Mouse (Mus musculus) MEL (cell line): ENCODE data around the gene Dpp4.

Source experiments
- CHD1 ChIP-seq: IDR thresholded peaks from 2 replicates; pipeline ENCODE4 v1.6.1; 2012; ENCODE audit warnings: low read depth, mild to moderate bottlenecking, inconsistent platforms, low read length, improper control_type of control experiment
- ELF1 ChIP-seq: IDR thresholded peaks from 2 replicates; pipeline ENCODE4 v1.6.1; 2014; ENCODE audit warnings: low read depth, mild to moderate bottlenecking, inconsistent platforms, low read length, improper control_type of control experiment, moderate library complexity
- TAL1 ChIP-seq: IDR thresholded peaks from 2 replicates; pipeline ENCODE4 v1.6.1; 2012; ENCODE audit warnings: mild to moderate bottlenecking, inconsistent platforms, low read length, moderate library complexity, mixed read lengths

DNA sequence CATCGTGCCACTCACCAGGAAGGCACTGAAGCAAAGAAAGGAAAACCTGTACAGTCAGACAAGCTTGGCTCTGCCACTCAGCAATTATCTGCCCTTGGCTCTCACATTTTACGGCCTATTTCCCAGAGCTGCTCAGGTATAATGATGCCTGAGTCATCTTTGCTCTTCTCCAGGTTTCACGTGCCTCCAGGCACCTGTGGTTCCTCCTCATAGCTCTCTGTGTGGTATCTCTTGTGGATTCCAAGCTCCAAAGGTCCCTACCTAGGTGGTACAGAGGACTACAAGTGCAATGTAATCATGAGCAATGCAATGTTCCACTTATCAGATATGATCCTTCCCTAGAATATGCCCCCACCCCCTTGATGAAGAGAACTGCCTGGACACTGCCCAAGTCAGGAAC lies 8.0 kb upstream of the Dpp4 start:
- TF ChIP-seq TAL1 (no peak), ELF1 (no peak), CHD1 (no peak)
